Mouse (Mus musculus) T-helper 17 cell (primary cell): Measurements from ENCODE around the gene Cep164.
"Not testable (repeated sequence)": the region's sequence is repeated elsewhere in the genome, so short reads cannot be mapped to it uniquely, and the experiment has no call there.

ENCODE experiments used
- in situ Hi-C, 2 experiments: fragments of 300-600 bp; cut with MboI, MseI; formaldehyde crosslinking; loops; 1 replicate in 1 of 2; 2 replicates in 1 of 2; pipeline ENCODE4 v1.15.1; 2025; ENCODE audit warnings: high pct_unique_total_duplicates in 2 of 2

Gene Cep164

DNA sequence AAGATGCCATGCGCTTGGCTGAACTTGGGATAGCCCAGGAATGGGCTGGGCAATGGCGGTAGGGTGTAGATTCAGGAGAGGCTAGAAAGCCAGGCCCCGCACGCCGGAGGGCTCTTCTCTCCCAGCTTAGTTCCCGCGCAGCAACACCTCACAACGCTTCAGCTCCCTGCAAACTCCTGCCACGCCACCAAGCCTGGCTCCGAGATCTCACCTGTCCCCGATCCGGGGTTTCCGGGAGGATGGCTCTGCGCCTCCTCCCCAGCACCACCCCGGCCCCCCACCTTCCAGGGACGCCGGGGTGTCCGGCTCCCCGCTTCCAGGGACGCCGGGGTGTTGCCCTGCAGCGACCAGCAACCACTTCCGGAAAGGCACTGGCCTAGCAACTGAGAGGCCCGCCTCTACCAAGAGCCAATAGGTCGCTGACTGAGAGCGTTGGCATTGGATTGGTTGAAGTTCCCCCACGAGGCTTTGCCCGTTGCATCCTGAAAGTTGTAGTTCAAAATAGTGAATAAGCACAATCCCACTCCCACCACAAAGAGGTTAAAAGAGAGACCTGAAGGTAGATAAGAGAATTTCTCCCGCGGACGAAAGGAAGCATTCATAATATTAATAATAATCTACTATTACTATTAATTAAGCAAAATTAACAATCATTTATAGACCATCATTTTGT, at the start of gene Cep164:
TSS of gene Cep164 (minus strand) at position 401 of the 673 bp plus-strand sequence.
- in situ Hi-C loops = no loop called here

DNA sequence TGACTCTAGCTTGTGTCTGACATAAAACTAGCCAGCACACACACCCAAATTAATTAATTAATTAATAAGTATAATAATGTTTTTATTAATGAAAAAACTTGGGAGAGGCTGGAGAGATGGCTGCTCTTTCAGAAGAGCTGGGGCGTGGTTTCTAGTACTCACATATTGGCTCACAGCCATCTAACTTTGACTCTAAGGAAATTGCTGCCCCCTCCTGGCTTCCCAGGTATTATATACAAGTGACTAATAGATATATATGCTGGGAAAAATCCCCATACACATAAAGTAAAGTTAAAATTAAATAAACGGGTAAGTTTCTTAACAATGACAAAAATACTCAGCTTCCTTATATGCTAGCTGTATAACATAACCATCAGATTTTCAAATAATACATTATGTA, 49.4 kb upstream of the Cep164 start:
- in situ Hi-C loops = no loop called here

DNA sequence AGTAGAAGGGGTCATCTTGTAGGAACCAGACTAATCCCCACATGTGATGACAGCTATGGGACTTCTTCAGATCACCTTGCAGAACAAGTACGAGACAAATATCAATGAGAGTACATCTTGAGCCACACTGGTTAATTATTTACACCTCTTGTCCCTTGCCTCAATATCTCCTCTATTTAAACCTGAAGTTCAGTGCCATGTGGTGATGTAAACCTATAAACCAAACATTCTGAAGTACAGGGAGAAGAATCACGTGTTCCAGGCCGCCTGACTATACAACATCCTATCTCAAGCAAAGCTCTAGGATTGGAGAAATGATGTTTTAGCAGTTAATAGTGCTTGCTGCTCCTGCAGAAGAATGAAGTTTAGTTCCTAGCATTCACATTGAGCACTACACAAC, 41.8 kb upstream of the Cep164 start:
- in situ Hi-C loops = no loop called here

DNA sequence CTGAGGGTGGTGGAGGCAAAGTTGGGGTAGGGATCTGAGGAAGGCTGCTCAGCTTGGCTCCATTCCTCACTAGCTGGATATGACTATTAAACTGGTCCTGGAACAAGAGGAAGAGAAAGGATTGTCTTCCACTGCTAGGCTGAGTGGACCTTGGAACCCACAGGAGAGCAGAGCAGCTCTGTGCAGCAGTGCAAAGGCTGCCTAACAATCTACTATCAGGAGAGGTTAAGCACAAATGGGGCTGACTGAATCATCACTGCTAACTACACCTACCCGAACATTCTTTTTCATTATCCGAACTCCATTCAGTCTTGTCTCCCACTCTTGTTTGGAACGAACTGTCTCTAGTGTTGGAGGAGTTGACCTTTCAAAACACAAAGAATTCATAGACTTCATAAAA, 40.7 kb upstream of the Cep164 start:
- in situ Hi-C loops = no loop called here

DNA sequence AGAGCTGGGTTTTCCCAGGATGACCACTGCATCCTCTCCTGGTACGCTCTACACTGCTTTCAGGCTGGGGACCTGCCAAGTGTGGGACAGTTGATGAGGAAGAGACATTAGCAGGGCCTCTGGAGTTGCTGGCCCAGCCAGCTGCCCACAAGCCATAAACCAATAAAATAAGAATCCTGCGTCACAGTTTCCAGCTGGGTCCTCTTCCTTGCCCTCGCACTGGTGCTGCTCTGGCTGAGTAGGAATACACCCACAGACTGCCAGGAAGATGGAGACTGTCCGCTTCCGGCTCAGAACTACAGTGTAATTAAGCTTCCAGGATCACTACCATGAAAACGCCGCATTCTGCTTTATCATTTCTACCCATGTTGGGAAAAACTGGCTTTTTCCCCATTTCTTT, 33.3 kb upstream of the Cep164 start:
- in situ Hi-C loops = no loop called here

DNA sequence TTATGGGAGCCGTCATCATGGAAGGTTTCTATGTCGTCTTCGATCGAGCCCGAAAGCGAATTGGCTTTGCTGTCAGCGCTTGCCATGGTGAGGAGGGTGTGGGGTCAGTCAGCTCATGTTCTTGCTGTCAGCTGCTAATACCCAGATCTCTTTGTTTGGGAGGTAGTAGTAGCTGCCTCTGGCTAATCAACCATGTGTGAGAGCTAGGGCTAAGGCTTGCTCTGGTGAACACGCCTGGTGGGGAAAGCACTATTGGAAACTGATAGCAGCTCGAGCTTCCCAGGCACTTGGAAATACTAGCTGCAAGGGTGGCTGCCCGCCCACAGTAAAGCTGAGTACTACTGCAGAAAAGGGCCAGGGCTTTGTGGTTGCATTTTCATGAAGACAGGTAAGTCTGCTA, 30.9 kb upstream of the Cep164 start:
- in situ Hi-C loops = no loop called here

DNA sequence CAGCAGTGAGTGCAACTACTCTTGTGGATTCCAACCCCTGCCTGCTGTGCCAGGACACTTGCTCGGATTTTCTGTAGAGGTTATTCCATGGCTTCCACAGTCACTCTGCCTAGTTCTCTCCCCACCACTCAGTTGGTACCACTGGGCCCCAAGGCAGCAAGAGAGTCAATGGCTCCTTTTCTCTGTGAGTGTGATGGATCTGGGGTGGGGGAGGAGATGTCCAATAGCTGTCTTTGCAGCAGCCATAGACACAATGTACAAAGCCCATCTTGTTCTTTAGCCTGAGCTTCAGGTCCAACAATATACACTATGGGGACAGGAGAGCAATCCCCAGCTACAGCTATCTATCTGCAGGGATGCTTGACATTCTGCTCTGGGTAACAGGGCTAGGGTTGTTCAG, 25.6 kb upstream of the Cep164 start:
- in situ Hi-C loops = no loop called here

DNA sequence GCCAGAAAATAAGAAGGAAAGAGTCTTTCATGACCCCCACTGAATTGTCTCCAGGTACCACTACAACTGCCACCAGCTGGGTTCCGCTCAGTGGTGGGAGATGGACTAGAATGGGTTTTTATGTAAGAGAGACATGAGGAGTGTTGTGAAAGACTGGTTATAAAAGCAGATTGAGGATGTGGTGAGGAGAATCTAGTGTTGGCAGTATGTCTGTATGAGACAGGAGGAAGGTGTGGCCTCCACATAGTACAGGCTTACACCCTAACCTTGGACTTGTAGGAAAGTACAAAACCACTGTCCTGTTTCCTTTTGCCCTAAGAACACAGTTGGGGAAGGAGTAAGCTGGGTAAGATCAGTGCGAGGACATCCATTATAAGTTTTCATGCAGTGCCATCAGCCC, 25.2 kb upstream of the Cep164 start:
- in situ Hi-C loops = no loop called here

DNA sequence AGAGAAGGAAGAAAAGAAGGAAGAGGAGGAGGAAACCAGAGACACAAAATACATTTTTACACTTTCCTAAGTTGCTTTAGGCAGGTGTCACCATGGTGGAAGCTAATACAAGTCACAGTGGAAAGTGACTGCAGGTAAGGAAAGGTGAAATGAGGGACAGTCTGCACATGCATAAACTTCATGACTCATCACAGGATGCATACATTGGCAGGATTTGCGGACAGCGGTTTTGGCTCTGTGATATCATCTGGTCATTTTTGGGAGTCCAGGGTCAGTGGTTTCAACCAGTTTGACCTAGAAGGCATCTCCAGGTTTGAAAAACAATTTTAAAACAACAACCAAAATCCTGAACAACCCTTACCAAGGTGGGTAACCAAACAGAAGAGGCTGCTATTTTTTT, 23.3 kb upstream of the Cep164 start:
- in situ Hi-C loops = no loop called here

DNA sequence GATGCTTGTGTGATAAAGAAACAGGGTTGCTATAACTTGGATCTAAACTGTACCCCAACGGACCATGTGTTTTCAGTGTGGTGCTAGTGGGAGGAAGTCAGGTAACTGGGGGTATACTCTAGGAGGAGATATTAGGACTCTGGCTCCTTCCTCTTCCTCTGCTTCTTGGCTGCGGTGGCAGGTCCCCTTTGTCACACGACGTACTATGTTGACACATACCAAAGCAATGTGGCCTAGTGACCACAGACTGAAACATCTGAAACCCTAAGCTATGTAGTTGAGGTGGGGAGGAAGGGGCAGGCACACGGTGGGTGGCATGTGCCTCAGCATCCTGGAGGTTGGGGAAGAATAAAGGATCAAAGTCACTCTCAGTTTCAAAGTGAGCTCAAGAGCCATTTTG, 22.8 kb upstream of the Cep164 start:
- in situ Hi-C loops = no loop called here

DNA sequence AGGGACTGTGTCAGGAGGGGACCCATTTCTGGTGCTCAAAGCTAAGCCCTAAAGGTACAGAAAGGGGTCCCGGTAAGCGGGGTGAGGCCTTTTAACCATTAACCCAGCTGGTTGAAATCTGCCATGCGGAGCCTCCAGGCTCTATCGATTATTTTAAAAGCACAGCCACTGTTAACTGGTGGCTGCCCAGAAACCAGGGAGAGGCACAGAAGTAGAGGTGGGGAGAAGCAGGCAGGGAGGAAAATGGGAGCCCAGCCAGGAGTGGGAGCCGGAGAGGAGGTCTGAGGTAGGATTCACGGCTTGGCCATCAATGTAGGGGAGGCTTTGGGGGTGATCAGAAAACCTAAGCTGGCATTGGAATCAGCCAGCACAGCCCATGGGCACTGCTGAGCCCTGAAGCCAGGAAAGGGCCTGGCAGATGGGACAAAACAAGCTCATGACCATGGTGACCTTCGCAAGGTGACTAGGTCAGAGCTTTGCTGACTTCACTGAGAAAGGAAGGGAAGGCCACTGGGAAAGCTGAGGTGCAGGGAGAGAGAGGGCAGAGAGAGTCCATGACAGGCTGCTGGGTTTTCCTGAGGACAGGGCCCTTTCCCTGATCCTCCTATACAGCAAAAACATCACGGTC, 22.2 kb upstream of the Cep164 start:
- in situ Hi-C loops = no loop called here

DNA sequence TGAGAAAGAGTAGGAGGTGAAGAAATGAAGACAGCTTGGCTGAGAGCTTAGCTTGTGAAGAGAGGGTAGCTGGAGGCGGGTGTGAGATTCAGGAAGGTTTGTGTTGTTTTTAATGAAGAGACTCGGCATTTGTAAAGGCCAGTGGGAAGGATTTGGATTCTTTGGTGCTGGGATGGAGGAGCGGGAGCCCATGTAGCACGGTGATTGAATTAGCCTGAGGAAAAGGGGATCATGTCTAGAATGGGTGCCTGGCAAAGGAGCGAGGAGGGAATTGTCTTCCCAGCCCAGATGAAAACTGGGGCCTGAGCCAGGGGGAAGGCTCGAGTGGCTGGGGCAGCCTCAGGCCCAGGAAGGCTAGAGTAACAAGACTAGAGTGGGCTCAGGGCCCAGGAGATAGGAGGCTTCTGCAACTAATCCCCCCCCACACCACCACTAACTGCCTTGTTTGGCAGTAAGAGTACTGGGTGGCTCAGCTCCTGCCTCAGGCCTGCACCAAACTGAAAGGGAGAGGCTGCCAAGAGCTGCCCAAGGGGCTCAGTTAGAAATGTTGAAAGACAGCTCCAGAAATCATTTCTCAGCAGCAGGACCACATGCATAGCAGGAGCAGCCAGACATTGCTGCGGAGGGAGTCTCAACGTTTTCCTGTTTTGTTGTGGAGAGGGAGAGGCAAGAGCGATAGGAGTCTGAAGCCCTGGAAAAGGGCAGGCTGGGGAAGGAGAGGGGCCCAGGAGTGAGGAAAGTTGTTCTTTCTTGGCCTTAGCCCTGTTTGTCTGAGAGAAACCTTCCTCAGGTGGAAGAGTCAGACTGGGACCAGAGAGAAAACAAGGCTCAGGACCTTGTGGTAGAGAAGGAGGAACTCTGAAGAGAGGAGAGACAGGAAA, 21.3 kb upstream of the Cep164 start:
- in situ Hi-C loops = no loop called here

DNA sequence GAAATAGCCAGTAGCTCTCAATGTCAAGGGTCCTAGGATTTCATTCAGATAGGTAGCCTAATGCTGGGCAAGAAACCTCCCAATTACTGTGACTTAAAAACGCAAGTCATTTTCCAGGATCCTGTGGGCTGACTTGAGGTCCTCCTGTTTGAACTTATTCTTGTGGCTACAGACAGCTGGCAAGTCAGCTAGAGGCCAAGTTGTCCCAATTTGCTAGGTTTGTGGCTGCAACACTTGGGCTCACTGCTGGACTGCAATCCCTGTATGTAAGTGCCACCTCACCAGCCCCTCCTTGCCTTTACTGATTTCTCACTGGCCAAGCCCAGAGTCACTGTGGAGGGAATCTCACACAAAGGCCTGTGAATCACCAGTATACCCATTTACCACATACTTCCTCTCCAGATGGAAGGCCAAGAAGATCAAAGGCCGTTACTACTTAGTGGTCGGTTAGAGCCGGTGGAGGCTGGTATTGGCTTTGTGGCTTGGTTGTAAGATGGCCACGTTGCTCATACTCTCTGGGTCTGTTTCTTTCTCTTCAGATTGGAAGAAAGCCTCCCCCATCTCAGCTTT, 18.5 kb upstream of the Cep164 start:
- in situ Hi-C loops = no loop called here

DNA sequence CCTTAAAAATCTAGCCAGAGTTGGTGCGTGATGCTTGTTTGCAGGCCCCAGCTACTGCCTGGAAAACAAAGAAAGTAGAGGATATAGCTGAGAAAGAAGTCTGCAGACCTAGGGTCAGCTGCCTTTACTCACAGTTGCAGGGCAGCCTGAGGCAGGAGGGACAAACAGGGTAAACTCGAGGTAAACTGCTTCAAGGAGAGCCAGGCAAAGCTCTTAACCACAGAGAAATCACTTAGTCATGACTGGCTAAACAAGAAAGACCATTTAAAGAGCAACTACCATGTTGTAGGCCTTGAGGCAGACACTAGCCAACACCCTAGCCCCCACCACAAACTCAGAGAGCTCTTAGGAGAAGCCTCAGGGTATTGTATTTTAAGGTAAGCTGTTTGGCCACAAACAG, 17.7 kb upstream of the Cep164 start:
- in situ Hi-C loops = not testable (repeated sequence)

DNA sequence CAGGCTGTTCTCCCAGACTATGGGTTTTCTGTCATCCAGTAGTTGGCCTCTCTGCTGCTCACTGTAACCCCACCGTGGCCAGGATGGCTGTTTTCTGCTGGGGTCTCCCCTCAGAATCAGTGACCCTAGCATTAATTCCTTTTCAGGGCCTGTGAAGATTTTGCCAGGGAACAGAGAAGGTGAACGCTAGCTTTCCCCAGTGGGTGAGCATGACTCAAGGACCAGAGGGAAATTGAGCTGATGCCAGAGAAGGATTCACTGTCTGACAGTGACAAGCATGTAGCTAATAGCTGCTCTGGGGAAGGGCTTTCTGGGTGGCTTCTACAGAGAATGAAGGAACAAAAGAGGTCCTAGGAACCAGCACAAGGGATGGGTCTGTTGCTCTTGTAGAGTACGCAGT, 17.1 kb upstream of the Cep164 start:
- in situ Hi-C loops = no loop called here

DNA sequence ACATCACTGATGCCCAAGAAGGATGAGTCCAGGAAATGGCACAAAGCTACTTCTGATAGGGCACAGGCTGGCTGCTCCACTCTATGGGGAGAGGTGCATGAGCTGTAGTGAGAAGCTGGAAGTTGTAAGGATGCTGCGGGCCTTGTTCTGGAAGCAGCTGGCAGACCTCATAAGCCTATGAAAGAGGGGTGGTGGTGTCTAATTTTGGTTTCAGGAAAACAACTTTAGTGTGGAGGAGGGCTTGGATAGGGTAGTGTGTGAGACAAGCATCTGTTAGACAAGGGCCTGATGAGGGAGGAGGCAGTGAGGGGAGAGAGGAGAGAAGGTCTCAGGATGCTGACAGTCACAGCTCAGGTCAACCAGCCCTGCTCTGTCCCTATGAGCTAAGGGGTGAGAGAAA, 15.3 kb upstream of the Cep164 start:
- in situ Hi-C loops = no loop called here

DNA sequence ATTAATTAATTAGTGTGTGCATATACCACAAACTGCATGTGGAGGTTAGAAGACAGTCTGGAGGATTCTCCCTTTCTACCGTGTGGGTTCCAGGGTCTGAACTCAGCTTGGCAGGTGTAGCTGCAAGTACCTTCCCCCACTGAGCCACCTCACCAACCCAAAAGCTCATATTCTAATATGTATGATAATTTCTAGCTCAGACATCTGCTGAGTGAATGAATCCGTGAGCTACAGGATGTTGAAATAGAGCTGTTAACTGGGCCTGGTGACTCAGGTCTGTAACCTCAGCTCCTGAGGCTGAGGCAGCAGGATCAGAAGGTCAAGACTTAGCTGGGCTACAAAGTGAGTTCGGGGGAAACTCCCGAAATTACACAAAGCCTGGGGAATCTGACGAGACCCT, 14.5 kb upstream of the Cep164 start:
- in situ Hi-C loops = no loop called here

DNA sequence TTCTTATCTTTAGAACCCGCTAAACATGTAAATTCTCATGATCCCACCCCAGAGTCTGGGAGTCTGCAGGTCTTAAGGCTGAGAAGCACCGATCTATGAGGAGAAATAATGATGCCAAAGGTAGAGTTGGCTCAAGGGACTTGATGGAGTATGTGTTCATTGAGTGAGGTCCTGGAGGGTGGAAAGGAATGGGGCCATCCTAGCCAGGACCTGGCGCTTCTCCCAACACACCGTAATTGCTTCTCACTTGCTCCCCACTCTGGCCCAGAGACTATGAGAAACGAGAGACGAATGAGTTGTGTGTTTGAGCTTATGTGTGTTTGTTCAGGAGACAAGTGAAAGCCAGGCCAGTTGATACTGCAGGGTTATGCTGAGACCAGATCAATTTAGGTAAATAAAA, 13.0 kb upstream of the Cep164 start:
- in situ Hi-C loops = no loop called here

DNA sequence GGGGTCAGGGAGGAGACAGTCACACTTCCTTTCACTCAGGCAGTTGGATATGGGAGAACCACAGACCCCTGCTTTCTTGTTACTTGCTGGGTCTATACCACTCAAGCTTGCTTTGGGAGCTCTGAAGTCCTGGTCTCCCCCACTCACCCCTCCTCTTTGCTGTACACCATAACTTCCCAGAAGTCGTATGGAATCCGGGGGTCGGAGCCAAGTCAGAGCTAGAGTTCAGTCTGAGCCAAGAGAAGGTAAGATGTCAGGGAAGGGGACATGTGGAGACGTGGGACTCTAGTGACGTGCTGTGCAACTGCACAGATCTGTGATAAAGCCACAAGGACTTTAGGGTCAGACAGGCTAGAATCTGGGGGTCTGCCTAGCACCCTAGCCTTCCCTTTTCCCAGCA, 11.8 kb upstream of the Cep164 start:
- in situ Hi-C loops = no loop called here

DNA sequence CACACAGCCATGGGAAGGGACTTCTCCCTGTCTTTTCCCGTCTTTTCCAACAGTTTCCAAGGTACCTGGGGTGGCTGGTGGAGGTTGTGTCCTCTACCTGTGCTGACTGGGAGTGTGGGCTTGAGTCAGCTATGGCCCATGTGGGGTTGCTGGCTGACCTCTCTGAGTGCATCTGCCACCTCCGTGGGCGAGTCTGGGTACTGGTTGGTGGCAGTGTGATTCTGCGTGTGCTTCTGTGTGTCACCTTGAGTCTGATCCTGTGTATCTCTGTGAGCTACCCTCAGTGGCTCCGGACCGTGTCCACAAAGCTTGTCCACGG, 11.4 kb upstream of the Cep164 start:
- in situ Hi-C loops = no loop called here

DNA sequence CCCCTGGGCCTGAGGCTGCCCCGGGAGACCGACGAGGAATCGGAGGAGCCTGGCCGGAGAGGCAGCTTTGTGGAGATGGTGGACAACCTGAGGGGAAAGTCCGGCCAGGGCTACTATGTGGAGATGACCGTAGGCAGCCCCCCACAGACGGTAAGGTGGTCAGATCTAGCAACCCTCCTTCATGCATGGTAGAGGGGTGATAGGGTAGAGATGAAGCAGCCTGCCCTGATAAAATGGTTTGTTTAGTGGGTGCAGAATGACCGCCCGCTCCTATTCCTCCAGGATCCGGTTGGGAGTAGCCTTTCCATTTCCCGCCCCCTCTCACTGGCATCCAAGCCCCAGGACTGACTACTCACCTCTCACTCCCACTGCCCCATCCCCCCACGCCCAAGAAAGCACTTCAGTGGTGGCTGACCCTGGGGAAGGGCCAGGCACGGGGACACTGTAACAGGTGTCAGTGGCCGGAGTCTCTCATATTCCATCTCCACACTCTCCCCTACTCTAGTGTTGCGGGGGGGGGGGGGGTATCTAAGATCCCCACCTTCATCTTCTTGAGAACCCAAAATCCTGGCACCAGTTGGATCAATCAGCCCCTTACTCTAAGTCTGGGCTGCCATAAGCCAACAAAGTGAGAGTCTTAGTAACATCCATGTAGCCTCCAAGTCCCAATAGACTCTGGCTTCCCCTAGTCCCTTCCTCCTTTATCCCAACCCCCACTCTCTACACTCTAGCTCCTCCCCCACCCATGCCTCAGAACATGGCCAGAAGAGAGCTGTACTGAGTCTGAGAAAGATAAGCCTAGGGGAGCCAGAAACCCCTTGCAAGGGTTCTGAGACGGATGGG, 10.9 kb upstream of the Cep164 start:
- in situ Hi-C loops = no loop called here
